Mouse (Mus musculus) midbrain, embryonic 10.5 days (tissue): ENCODE data around the gene Slc6a11. TPM values are rescaled to one million over a fixed set of nuclear protein-coding genes. Genes with fewer than 3 reads are reported as not detected.

ENCODE experiments used
- DNase-seq: peaks from one replicate; pipeline ENCODE4 v3.0.0-alpha.2; 2017; ENCODE audit warnings: low spot score
- H3K27ac ChIP-seq: fragments of 300-500 bp; sonication (generic); replicated peaks from 2 replicates; pipeline ENCODE4 v1.5.1; 2016; ENCODE audit warnings: mild to moderate bottlenecking
- H3K27me3 ChIP-seq: fragments of 300-500 bp; sonication (generic); 2 replicates; pipeline ENCODE4 v1.6.1; 2016; ENCODE audit warnings: low read depth, mild to moderate bottlenecking; ENCODE audit not compliant: poor library complexity, severe bottlenecking
- H3K36me3 ChIP-seq: fragments of 300-500 bp; sonication (generic); 2 replicates; pipeline ENCODE4 v1.6.1; 2016; ENCODE audit warnings: mild to moderate bottlenecking, moderate library complexity
- H3K4me1 ChIP-seq: fragments of 300-500 bp; sonication (generic); 2 replicates; pipeline ENCODE4 v1.6.1; 2016
- H3K4me3 ChIP-seq: fragments of 300-500 bp; sonication (generic); 2 replicates; pipeline ENCODE4 v1.5.1; 2016; ENCODE audit warnings: mild to moderate bottlenecking, moderate library complexity
- H3K9me3 ChIP-seq: fragments of 300-500 bp; sonication (generic); replicated peaks from 2 replicates; pipeline ENCODE4 v1.6.1; 2016; ENCODE audit warnings: mild to moderate bottlenecking
- WGBS: fragments of 180-500 bp; shearing (Covaris S2); methylation state at CpG from one replicate; pipeline ENCODE4 v1.1.7; 2016; 5-methylcytosine and 5-hydroxymethylcytosine counted together
- polyA plus RNA-seq: library from polyadenylated mRNA; unstranded; fragments of >200 nt; fragmentation: Nextera tagmentation; extraction: Ambion mirVana; gene quantifications from 2 replicates; pipeline ENCODE4 v1.2.1, GENCODE M21; 2016

Slc6a11 gene
- polyA plus RNA-seq, 1 experiment from 2014 or later: 0.59 TPM

- H3K4me3 ChIP-seq: no peak overlapping the region
- H3K4me1 ChIP-seq: peaks cover 19% of the 10 kb centered on the region
- no peak overlapping the region for H3K27ac ChIP-seq
- WGBS: 93% methylated on average over 11 of the region's 11 CpGs
- peaks cover 7% of the 10 kb centered on the region; the same call in 1 of the 2 replicates for H3K9me3 ChIP-seq
- H3K27me3 ChIP-seq: peaks cover 50% of the 10 kb centered on the region
- H3K36me3 ChIP-seq: no peaks in the 10 kb centered on the region
- DNase-seq: no peak
These were observed 11.4 kb downstream of the Slc6a11 start for GRCm38 (mm10) chr6:114142480-114142879.

DNA sequence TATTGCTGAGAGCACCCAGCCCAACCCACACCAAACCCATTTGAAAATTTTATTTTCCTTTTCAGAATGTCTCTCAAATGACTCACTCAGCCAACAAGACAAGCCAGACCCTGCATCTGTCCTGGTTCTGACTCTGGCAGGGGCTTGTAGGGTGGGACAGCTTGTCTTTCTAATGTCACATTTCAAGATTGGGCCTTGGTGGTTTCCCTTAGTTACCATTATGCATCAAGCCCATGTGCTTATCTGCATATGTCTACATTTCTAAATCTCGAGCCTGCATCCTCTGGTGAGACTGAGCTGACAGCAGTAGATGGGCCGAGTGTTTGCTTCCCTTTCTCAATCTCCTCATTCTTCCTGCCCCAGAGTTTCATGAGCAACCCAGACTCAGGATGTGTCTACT lies 12.5 kb downstream of the Slc6a11 start:
- DNase-seq: no peak
- WGBS: 40% methylated on average over 2 of the region's 2 CpGs
- H3K36me3 ChIP-seq: no peaks in the 10 kb centered on the region
- H3K9me3 ChIP-seq: peaks cover 7% of the 10 kb centered on the region; the same call in 1 of the 2 replicates
- peaks cover 19% of the 10 kb centered on the region for H3K4me1 ChIP-seq
- H3K4me3 ChIP-seq: no peak overlapping the region
- H3K27me3 ChIP-seq: peaks cover 58% of the 10 kb centered on the region
- no peak overlapping the region for H3K27ac ChIP-seq

DNA sequence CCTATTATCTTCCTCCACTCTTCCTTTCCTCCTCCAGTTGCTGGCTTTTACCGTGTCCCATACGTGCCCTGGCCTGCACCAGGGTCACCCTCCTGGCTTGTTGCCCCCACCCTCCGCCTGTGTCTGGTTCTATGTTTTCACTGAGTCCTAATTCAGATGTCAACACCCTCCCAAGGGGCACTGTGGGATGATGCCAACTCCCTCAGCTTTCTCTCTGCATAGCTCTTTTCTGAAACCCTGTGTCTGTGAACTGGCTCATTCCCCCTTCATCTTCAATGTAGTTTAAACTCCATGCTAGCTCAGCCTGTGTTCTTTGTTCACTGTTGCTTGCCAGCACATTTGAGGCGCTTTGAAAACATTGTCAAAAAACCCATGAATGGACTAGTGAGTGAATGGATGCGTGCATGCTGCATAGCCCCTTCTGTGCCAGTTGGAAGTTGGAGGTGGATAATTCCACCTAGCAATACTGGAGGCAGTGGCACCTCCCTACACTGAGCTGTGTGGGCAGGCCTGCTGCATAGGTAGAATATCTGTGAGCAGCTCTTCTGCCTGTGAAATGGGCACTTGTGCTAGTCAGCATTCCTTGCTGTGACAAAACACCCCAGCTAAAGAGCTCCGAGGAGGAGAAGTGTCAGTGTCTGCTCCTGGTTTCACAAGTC lies 13.5 kb downstream of the Slc6a11 start:
- 71% methylated on average over 6 of the region's 6 CpGs for whole genome bisulfite sequencing
- H3K4me3 ChIP-seq: no peak overlapping the region
- no peak for DNase-seq

GRCm38 (mm10) chr6:114145650-114146329 lies 14.7 kb downstream of the Slc6a11 start:
- no peaks in the 10 kb centered on the region for H3K36me3 ChIP-seq
- H3K27ac ChIP-seq: no peak overlapping the region
- peaks cover 4% of the 10 kb centered on the region; the same call in 1 of the 2 replicates for H3K9me3 ChIP-seq
- H3K4me1 ChIP-seq: peaks cover 19% of the 10 kb centered on the region
- WGBS: 89% methylated on average over 6 of the region's 6 CpGs
- H3K4me3 ChIP-seq: no peak overlapping the region
- DNase-seq: no peak
- H3K27me3 ChIP-seq: peaks cover 58% of the 10 kb centered on the region

More for the DNA sequence above, 13.5 kb downstream of the Slc6a11 start:
- H3K4me1 ChIP-seq: peaks cover 19% of the 10 kb centered on the region
- peaks cover 58% of the 10 kb centered on the region for H3K27me3 ChIP-seq
- H3K36me3 ChIP-seq: no peaks in the 10 kb centered on the region
- no peak overlapping the region for H3K27ac ChIP-seq
- peaks cover 7% of the 10 kb centered on the region; the same call in 1 of the 2 replicates for H3K9me3 ChIP-seq

GRCm38 (mm10) chr6:114155720-114156119 lies 24.7 kb downstream of the Slc6a11 start:
- DNase-seq: no peak
- Histone ChIP-seq H3K4me1 (no peaks in the 10 kb centered on the region; the same call in 1 of the 2 replicates), H3K27ac (no peak overlapping the region), H3K9me3 (no peaks in the 10 kb centered on the region), H3K4me3 (no peak overlapping the region), H3K27me3 (peaks cover 82% of the 10 kb centered on the region), H3K36me3 (no peaks in the 10 kb centered on the region)
- WGBS: 94% methylated on average over 10 of the region's 10 CpGs

DNA sequence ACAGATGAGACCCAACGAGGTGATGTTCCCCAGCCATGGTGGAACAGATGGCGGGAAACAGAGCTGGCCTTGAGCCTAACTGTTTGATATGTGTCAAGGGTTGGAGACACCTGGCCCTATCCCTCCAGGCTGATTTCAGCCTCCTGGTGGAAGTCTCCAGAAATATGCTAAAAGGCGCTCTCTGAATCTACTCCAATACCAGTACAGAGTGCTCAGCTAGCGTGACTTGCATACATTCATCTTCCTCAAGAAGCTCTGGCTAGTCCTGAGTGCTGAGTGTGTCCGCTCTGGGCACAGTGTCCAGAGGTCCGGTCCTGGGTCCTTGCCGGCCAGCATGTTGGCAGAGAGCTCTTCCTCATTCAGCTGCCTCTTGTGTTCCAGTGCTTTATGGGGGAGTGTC lies 27.8 kb downstream of the Slc6a11 start:
- no peaks in the 10 kb centered on the region for H3K9me3 ChIP-seq
- no peak overlapping the region for H3K27ac ChIP-seq
- no peaks in the 10 kb centered on the region; the same call in 1 of the 2 replicates for H3K4me1 ChIP-seq
- WGBS: 85% methylated on average over 7 of the region's 7 CpGs
- no peak for DNase-seq
- H3K36me3 ChIP-seq: no peaks in the 10 kb centered on the region
- no peak overlapping the region for H3K4me3 ChIP-seq
- peaks cover 85% of the 10 kb centered on the region for H3K27me3 ChIP-seq

- WGBS: 80% methylated on average over 8 of the region's 8 CpGs
These were observed 29.7 kb downstream of the Slc6a11 start for GRCm38 (mm10) chr6:114160732-114161131.

DNA sequence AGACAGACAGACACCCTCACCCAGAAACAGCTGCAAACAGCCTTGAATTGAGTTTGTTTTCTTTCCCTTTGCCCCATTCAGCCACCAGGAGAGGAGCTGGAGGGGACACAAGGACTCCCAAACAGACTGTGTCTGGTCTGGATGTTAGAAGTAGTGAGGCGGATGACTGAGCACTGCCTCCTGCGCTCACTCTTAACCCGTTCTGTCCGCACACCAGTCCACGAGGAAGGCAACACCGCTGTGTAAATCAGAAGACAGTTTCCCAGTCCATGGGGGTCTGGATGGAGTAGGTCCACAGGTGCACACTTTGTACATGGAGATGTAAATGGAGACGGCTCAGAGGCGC lies 43.0 kb downstream of the Slc6a11 start:
- peak overlapping the region; percentile 77 for H3K27ac ChIP-seq
- H3K4me1 ChIP-seq: peaks cover 28% of the 10 kb centered on the region
- peak overlapping the region; percentile 37 for H3K4me3 ChIP-seq
- 2% methylated on average over 8 of the region's 8 CpGs for WGBS
- H3K36me3 ChIP-seq: no peaks in the 10 kb centered on the region
- peak; percentile 23 for DNase-seq
- peaks cover 98% of the 10 kb centered on the region for H3K27me3 ChIP-seq
- no peaks in the 10 kb centered on the region for H3K9me3 ChIP-seq

More at GRCm38 (mm10) chr6:114160732-114161131, 29.7 kb downstream of the Slc6a11 start:
- no peak overlapping the region for H3K27ac ChIP-seq
- no peak for DNase-seq
- H3K9me3 ChIP-seq: no peaks in the 10 kb centered on the region
- H3K27me3 ChIP-seq: peaks cover 86% of the 10 kb centered on the region
- no peaks in the 10 kb centered on the region; the same call in 1 of the 2 replicates for H3K4me1 ChIP-seq
- H3K36me3 ChIP-seq: no peaks in the 10 kb centered on the region
- H3K4me3 ChIP-seq: no peak overlapping the region

DNA sequence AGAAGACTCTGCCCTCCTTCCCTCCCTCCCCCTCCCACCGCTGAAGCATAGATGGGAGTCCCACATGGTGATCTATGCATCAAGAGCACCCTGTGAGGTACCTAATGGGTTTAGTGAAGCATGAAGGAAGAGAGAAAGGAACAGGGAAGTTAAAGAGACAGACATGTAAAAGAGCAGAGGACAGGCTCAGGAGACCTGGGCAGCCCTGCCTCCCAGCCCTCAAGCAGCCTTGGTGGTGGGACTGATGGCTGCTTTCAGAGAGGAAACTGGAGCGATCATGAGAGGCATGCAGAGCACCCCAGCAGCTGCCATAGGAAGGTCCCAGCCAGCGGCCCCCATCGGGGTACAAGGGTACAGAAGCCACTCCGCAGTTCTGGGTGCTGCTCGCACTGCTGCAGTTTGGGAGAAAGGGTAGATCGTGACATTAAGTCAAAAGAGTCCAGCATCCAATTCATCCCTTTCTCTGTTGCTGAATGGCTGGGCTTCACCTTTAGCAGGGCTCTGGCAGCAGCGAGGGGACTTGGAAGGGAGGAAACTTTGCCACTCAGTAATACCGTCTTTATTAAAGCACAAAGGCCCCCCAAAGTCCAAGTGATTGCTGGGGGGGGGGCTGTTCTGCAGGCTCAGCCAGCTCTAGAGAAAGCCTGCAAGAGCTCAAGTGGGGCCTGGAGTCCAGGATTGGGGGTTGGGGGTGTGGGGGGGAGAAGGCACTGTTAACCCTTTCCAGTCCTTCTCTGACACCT lies 43.5 kb downstream of the Slc6a11 start:
- H3K36me3 ChIP-seq: no peaks in the 10 kb centered on the region
- H3K4me1 ChIP-seq: peaks cover 28% of the 10 kb centered on the region
- H3K27me3 ChIP-seq: peaks cover 98% of the 10 kb centered on the region
- H3K9me3 ChIP-seq: no peaks in the 10 kb centered on the region
- H3K4me3 ChIP-seq: peak overlapping the region; percentile 37
- peak overlapping the region; percentile 77 for H3K27ac ChIP-seq
- DNase-seq: peak; percentile 31
- WGBS: under 1% methylated on average over 9 of the region's 9 CpGs

- 86% methylated on average over 3 of the region's 3 CpGs for WGBS
- H3K4me3 ChIP-seq: no peak overlapping the region
- 0 out of 2 replicates have a peak, but pooled peaks cover 4% of the 10 kb centered on the region for H3K9me3 ChIP-seq
- peaks cover 44% of the 10 kb centered on the region for H3K4me1 ChIP-seq
- H3K27me3 ChIP-seq: peaks cover 96% of the 10 kb centered on the region
- no peak overlapping the region for H3K27ac ChIP-seq
- DNase-seq: no peak
- no peaks in the 10 kb centered on the region for H3K36me3 ChIP-seq
These were observed 47.1 kb downstream of the Slc6a11 start for GRCm38 (mm10) chr6:114178141-114178540.

GRCm38 (mm10) chr6:114182366-114183179 lies 51.5 kb downstream of the Slc6a11 start:
- H3K27me3 ChIP-seq: peaks cover 96% of the 10 kb centered on the region
- DNase-seq: peak; percentile 67

DNA sequence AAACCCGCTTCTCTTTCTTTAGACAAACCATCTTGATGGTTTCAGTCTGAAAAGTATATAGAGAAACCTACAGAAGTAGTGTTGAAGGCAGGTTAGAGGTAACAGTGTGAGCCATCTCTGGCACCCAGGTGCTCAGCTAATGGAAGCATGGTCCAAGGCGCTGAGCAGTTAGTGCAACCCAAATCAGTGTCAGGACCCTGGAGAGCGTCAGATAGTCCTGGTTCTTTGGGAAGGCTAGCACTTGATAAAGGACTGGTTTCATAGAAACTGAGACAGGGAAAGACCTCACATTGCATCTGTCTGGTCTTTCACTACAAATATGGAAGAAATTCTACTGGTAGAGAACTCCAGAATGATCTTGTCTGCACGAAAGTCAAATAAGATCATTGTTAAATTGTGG lies 56.1 kb downstream of the Slc6a11 start:
- no peak for DNase-seq
- Histone ChIP-seq H3K27ac (no peak overlapping the region), H3K4me3 (no peak overlapping the region), H3K36me3 (no peaks in the 10 kb centered on the region), H3K4me1 (peaks cover 11% of the 10 kb centered on the region), H3K27me3 (peaks cover 96% of the 10 kb centered on the region), H3K9me3 (no peaks in the 10 kb centered on the region; the same call in 1 of the 2 replicates)
- WGBS: 57% methylated on average over 4 of the region's 4 CpGs

More at GRCm38 (mm10) chr6:114182366-114183179, 51.5 kb downstream of the Slc6a11 start:
- WGBS: 32% methylated on average over 7 of the region's 7 CpGs
- H3K27ac ChIP-seq: no peak overlapping the region
- H3K36me3 ChIP-seq: no peaks in the 10 kb centered on the region
- H3K9me3 ChIP-seq: 0 out of 2 replicates have a peak, but pooled peaks cover 4% of the 10 kb centered on the region
- no peak overlapping the region for H3K4me3 ChIP-seq
- peaks cover 19% of the 10 kb centered on the region for H3K4me1 ChIP-seq
